Mouse (Mus musculus) CH12.LX (cell line): ENCODE measurements at regions not wholly inside any gene's neighbourhood (a gene's known extent, or its start where the extent isn't known, plus 50 kb on each side); places are given as distances from the start of the nearest gene placed in this dataset.

Experiments
- CHD1 ChIP-seq: IDR thresholded peaks from 2 replicates; pipeline ENCODE4 v1.6.1; 2012; ENCODE audit warnings: low read depth, low read length, improper control_type of control experiment, inconsistent platforms
- CHD2 ChIP-seq: IDR thresholded peaks from 2 replicates; pipeline ENCODE4 v1.6.1; 2011; ENCODE audit warnings: low read length, improper control_type of control experiment
- CTCF ChIP-seq, 2 experiments: IDR thresholded peaks in 1 of 2; conservative IDR thresholded peaks in 1 of 2; 2 replicates each; pipeline ENCODE4 v1.5.1; 2011 to 2012; ENCODE audit warnings: low read depth in 2 of 2, low read length in 2 of 2, improper control_type of control experiment in 1 of 2, inconsistent platforms in 1 of 2, mild to moderate bottlenecking in 1 of 2, moderate library complexity in 1 of 2
- E2F4 ChIP-seq: IDR thresholded peaks from 2 replicates; pipeline ENCODE4 v1.6.1; 2011; ENCODE audit warnings: low read depth, low read length, improper control_type of control experiment; ENCODE audit not compliant: insufficient replicate concordance
- HCFC1 ChIP-seq: IDR thresholded peaks from 2 replicates; pipeline ENCODE4 v1.6.1; 2012; ENCODE audit warnings: low read depth, mild to moderate bottlenecking, inconsistent platforms, low read length, improper control_type of control experiment
- KAT2A ChIP-seq: IDR thresholded peaks from 2 replicates; pipeline ENCODE4 v1.6.1; 2012; ENCODE audit warnings: low read length, improper control_type of control experiment, inconsistent platforms; ENCODE audit not compliant: insufficient replicate concordance
- MAFK ChIP-seq: IDR thresholded peaks from 2 replicates; pipeline ENCODE4 v1.6.1; 2011; ENCODE audit warnings: low read length, improper control_type of control experiment; ENCODE audit not compliant: insufficient replicate concordance
- POLR2A ChIP-seq: IDR thresholded peaks from 2 replicates; pipeline ENCODE4 v1.6.1; 2011; ENCODE audit warnings: low read depth, mild to moderate bottlenecking, improper control_type of control experiment, low read length
- USF2 ChIP-seq: conservative IDR thresholded peaks from 2 replicates; pipeline ENCODE4 v1.6.1; 2011; ENCODE audit warnings: low read depth, low read length, improper control_type of control experiment

DNA sequence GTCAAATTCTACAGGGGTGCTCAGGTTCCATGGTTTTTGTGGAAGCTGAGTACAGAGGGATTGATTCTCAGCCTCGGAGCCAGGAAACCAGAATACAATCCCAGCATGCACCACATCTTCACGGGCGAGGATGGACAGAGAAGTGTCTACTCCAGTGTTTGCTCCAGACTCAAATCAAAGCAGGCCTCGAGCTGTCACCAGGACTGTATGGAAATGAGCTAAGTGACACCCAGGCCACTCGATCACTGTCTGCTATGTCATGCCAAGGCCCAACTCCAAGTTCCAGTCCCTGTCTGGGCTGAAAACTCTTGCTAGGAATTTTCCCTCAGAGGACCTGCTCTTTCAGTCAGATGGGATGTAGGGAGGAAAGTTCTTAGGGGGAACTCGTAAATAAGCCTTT, 86.8 kb upstream of the Rbms3 start:
- no peak for TF ChIP-seq POLR2A
- TF ChIP-seq USF2, result no peak
- TF ChIP-seq KAT2A, result no peak
- TF ChIP-seq CHD2, result no peak
- no peak for TF ChIP-seq HCFC1
- no peak for TF ChIP-seq E2F4
- TF ChIP-seq CTCF (conservative IDR thresholded peaks at IDR 0.05 in 1 of 2, IDR thresholded peaks at IDR 0.05 in 1 of 2; ENCODE audit: low read depth in 2 of 2, low read length in 2 of 2), result no peak
- TF ChIP-seq MAFK, result no peak
- no peak for TF ChIP-seq CHD1
